Mouse (Mus musculus) cerebellum, adult 2 months (tissue): ENCODE measurements around the gene Hoxb6.

ENCODE experiments used
- CTCF ChIP-seq: fragments of 200-500 bp; IDR thresholded peaks from 2 replicates; pipeline ENCODE4 v1.5.1; 2011; ENCODE audit warnings: low read depth, mild to moderate bottlenecking, control low read depth, low read length, moderate library complexity, borderline replicate concordance; ENCODE audit not compliant: insufficient read depth
- POLR2A ChIP-seq: fragments of 200-500 bp; IDR thresholded peaks from 2 replicates; pipeline ENCODE4 v1.6.1; 2011; ENCODE audit warnings: low read length, control low read depth, borderline replicate concordance; ENCODE audit not compliant: insufficient read depth

DNA sequence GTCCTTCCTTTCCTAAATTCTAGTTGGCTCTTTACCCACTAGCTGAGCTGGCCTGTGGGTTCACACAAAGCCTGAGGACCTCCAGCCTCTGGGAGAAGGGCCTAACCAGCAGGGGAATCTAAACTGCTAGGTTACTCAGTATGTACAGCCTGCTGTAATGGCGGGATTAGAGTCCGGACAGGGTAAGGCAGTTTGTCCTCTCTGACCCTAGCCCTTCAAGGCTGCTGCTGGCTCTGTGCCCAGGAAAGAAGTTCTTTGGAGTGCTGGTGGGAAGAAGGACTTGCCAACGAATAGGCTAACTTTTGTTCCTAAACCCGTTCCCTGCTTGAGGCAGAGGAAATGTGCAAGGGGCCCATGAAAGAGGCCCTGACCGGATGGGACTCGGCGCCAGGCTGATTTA, 26.3 kb upstream of the Hoxb6 start:
- TF ChIP-seq CTCF (no peak), POLR2A (no peak)
